Mouse (Mus musculus) forebrain, embryonic 15.5 days (tissue): ENCODE data around the gene Wfdc6b. TPM values are rescaled to one million over a fixed set of nuclear protein-coding genes. Genes with fewer than 3 reads are reported as not detected.

Experiments
- polyA plus RNA-seq: library from polyadenylated mRNA; unstranded; fragments of >200 nt; fragmentation: Nextera tagmentation; extraction: Ambion mirVana; gene quantifications from 2 replicates; pipeline ENCODE4 v1.2.1, GENCODE M21; 2015

The Wfdc6b gene
- polyA plus RNA-seq, 1 experiment from 2014 or later = not detected

Other genes starting within 250 kb of the Wfdc6b start
- 0.29 TPM in 1 of 2 replicates, not detected in the other for gene Slpi, start 224.4 kb upstream of the Wfdc6b start, polyA plus RNA-seq
- gene Rbpjl, start 210.4 kb upstream of the Wfdc6b start, polyA plus RNA-seq = 0.05 TPM in 1 of 2 replicates, not detected in the other
- gene Matn4, start 208.4 kb upstream of the Wfdc6b start, polyA plus RNA-seq = 0.94 and 1.1 TPM in 2 replicates
- 6.1 and 6.4 TPM in 2 replicates for gene Sdc4, start 169.6 kb upstream of the Wfdc6b start, polyA plus RNA-seq
- gene Sys1, start 156.6 kb upstream of the Wfdc6b start, polyA plus RNA-seq = 76.6 and 82.2 TPM in 2 replicates
- 6.0 and 6.9 TPM in 2 replicates for gene Gm20458, start 152.6 kb upstream of the Wfdc6b start, polyA plus RNA-seq
- not detected in 2 replicates for gene Trp53tg5, start 139.8 kb upstream of the Wfdc6b start, polyA plus RNA-seq
- 8.1 and 9.1 TPM in 2 replicates for gene Dbndd2, start 127.4 kb upstream of the Wfdc6b start, polyA plus RNA-seq
- 55.5 and 60.0 TPM in 2 replicates for gene Pigt, start 116.0 kb upstream of the Wfdc6b start, polyA plus RNA-seq
- 4.3 and 4.5 TPM in 2 replicates for gene Wfdc2, start 51.1 kb upstream of the Wfdc6b start, polyA plus RNA-seq
- not detected in 2 replicates for gene Spint3, start 40.1 kb upstream of the Wfdc6b start, polyA plus RNA-seq
- not detected in 2 replicates for gene Wfdc6a, start 28.1 kb upstream of the Wfdc6b start, polyA plus RNA-seq
- gene Eppin, start 19.9 kb upstream of the Wfdc6b start, polyA plus RNA-seq = not detected in 2 replicates
- gene Wfdc8, start 104 bp downstream of the Wfdc6b start, polyA plus RNA-seq = not detected in 2 replicates
- not detected in 2 replicates for gene Wfdc16, start 25.3 kb downstream of the Wfdc6b start, polyA plus RNA-seq
- gene Wfdc10, start 42.5 kb downstream of the Wfdc6b start, polyA plus RNA-seq = not detected in 2 replicates
- gene Wfdc9, start 43.1 kb downstream of the Wfdc6b start, polyA plus RNA-seq = not detected in 2 replicates
- gene Wfdc11, start 60.6 kb downstream of the Wfdc6b start, polyA plus RNA-seq = not detected in 2 replicates
- not detected in 2 replicates for gene Wfdc13, start 71.6 kb downstream of the Wfdc6b start, polyA plus RNA-seq
- not detected in 2 replicates for gene Spint4, start 85.0 kb downstream of the Wfdc6b start, polyA plus RNA-seq
- gene Spint5, start 101.8 kb downstream of the Wfdc6b start, polyA plus RNA-seq = not detected in 2 replicates
- gene Wfdc3, start 132.4 kb downstream of the Wfdc6b start, polyA plus RNA-seq = 1.1 and 1.7 TPM in 2 replicates
- gene Dnttip1, start 132.5 kb downstream of the Wfdc6b start, polyA plus RNA-seq = 73.9 and 74.9 TPM in 2 replicates
- 199 and 232 TPM in 2 replicates for gene Ube2c, start 156.4 kb downstream of the Wfdc6b start, polyA plus RNA-seq
- gene Tnnc2, start 166.4 kb downstream of the Wfdc6b start, polyA plus RNA-seq = 0.45 and 0.60 TPM in 2 replicates
- gene Snx21, start 172.3 kb downstream of the Wfdc6b start, polyA plus RNA-seq = 24.6 and 29.8 TPM in 2 replicates
- gene Acot8, start 191.4 kb downstream of the Wfdc6b start, polyA plus RNA-seq = 17.1 and 17.2 TPM in 2 replicates
- 13.9 and 14.5 TPM in 2 replicates for gene Zswim3, start 191.6 kb downstream of the Wfdc6b start, polyA plus RNA-seq
- gene Zswim1, start 209.2 kb downstream of the Wfdc6b start, polyA plus RNA-seq = 22.8 TPM in 2 replicates
- gene Spata25, start 215.0 kb downstream of the Wfdc6b start, polyA plus RNA-seq = not detected in 2 replicates
- gene Ctsa, start 219.4 kb downstream of the Wfdc6b start, polyA plus RNA-seq = 97.7 and 98.4 TPM in 2 replicates
- 5.6 and 6.5 TPM in 2 replicates for gene Neurl2, start 219.9 kb downstream of the Wfdc6b start, polyA plus RNA-seq
- gene Pltp, start 244.2 kb downstream of the Wfdc6b start, polyA plus RNA-seq = 45.3 and 50.7 TPM in 2 replicates